Mouse (Mus musculus): ENCODE data around the gene Gna11. TPM values are rescaled to one million over a fixed set of nuclear protein-coding genes. Genes with fewer than 3 reads are reported as not detected.
A peak's percentile ranks its signal among the peaks of the same experiment; 100 is the strongest.

Gna11 gene
- polyA plus RNA-seq, 1 experiment from 2014 or later, result 88.6 TPM

GRCm38 (mm10) chr10:81564734-81565133 lies 19.7 kb upstream of the Gna11 start:
- Histone ChIP-seq H3K27ac (peak overlapping the region; percentile 83), H3K36me3 (peaks cover 53% of the 10 kb centered on the region), H3K9me3 (replicated peaks) (no peaks in the 10 kb centered on the region), H3K27me3 (no peaks in the 10 kb centered on the region), H3K4me2 (peak overlapping the region; percentile 59), H3K4me3 (replicated peaks) (no peak overlapping the region), H3K4me1 (peaks cover 91% of the 10 kb centered on the region), H3K9ac (0 out of 2 replicates have a peak overlapping the region, but pooled peaks have one; percentile 40)
- ATAC-seq (replicated peaks; ENCODE audit: low FRiP score), result no peak
- 31% methylated on average over 10 of the region's 10 CpGs for WGBS

GRCm38 (mm10) chr10:81564216-81564615 lies 19.2 kb upstream of the Gna11 start:
- Histone ChIP-seq H3K9me3 (replicated peaks) (no peaks in the 10 kb centered on the region), H3K4me1 (peaks cover 86% of the 10 kb centered on the region), H3K9ac (peak overlapping the region; percentile 40), H3K27ac (peak overlapping the region; percentile 83), H3K27me3 (no peaks in the 10 kb centered on the region), H3K36me3 (peaks cover 53% of the 10 kb centered on the region), H3K4me3 (replicated peaks) (peak overlapping the region; percentile 41), H3K4me2 (peak overlapping the region; percentile 59)
- 1% methylated on average over 10 of the region's 10 CpGs for WGBS
- peak; percentile 6; the same call in 1 of the 2 replicates for ATAC-seq (replicated peaks; ENCODE audit: low FRiP score)

- Histone ChIP-seq H3K4me3 (replicated peaks) (peak overlapping the region; percentile 41), H3K9me3 (replicated peaks) (no peaks in the 10 kb centered on the region), H3K27me3 (no peaks in the 10 kb centered on the region), H3K36me3 (peaks cover 53% of the 10 kb centered on the region), H3K4me1 (peaks cover 85% of the 10 kb centered on the region), H3K9ac (peak overlapping the region; percentile 40; the same call in 1 of the 2 replicates), H3K27ac (peak overlapping the region; percentile 83), H3K4me2 (peak overlapping the region; percentile 59)
- ATAC-seq (replicated peaks; ENCODE audit: low FRiP score), result no peak
- 39% methylated on average over 6 of the region's 6 CpGs for WGBS
Measured at GRCm38 (mm10) chr10:81563481-81563880, 18.5 kb upstream of the Gna11 start.

- Histone ChIP-seq H3K9ac (0 out of 2 replicates have a peak overlapping the region, but pooled peaks have one; percentile 26), H3K4me3 (replicated peaks) (peak overlapping the region; percentile 6; the same call in 1 of the 2 replicates), H3K4me2 (peak overlapping the region; percentile 32), H3K9me3 (replicated peaks) (no peaks in the 10 kb centered on the region), H3K36me3 (peaks cover 51% of the 10 kb centered on the region), H3K4me1 (peaks cover 74% of the 10 kb centered on the region), H3K27me3 (no peaks in the 10 kb centered on the region), H3K27ac (peak overlapping the region; percentile 58; the same call in 1 of the 2 replicates)
- no peak for ATAC-seq (replicated peaks; ENCODE audit: low FRiP score)
- WGBS, result 72% methylated on average over 6 of the region's 6 CpGs
Measured at GRCm38 (mm10) chr10:81562411-81562810, 17.4 kb upstream of the Gna11 start.

GRCm38 (mm10) chr10:81560719-81561459 lies 15.9 kb upstream of the Gna11 start:
- peaks cover 61% of the 10 kb centered on the region for H3K4me1 ChIP-seq
- peaks cover 40% of the 10 kb centered on the region for H3K36me3 ChIP-seq
- peak overlapping the region; percentile 94 for H3K27ac ChIP-seq
- H3K9ac ChIP-seq, result peak overlapping the region; percentile 96
- H3K27me3 ChIP-seq, result no peaks in the 10 kb centered on the region
- ATAC-seq (replicated peaks; ENCODE audit: low FRiP score), result peak; percentile 27
- WGBS, result 7% methylated on average over 16 of the region's 16 CpGs
- peak overlapping the region; percentile 89 for H3K4me3 ChIP-seq (replicated peaks)
- H3K4me2 ChIP-seq, result peak overlapping the region; percentile 87
- H3K9me3 ChIP-seq (replicated peaks), result no peaks in the 10 kb centered on the region

GRCm38 (mm10) chr10:81559627-81560539 lies 14.9 kb upstream of the Gna11 start:
- Histone ChIP-seq H3K36me3 (peaks cover 30% of the 10 kb centered on the region), H3K4me2 (peak overlapping the region; percentile 87), H3K9me3 (replicated peaks) (no peaks in the 10 kb centered on the region), H3K27me3 (no peaks in the 10 kb centered on the region), H3K4me3 (replicated peaks) (peak overlapping the region; percentile 89), H3K9ac (peak overlapping the region; percentile 96), H3K27ac (peak overlapping the region; percentile 94), H3K4me1 (peaks cover 51% of the 10 kb centered on the region)
- 1% methylated on average over 33 of the region's 36 CpGs for WGBS
- peak; percentile 15 for ATAC-seq (replicated peaks; ENCODE audit: low FRiP score)

GRCm38 (mm10) chr10:81559163-81559626 lies 14.2 kb upstream of the Gna11 start, which contains the start of gene Aes:
Aes (plus strand) TSS chr10:81559488.
- Histone ChIP-seq H3K36me3 (peaks cover 23% of the 10 kb centered on the region), H3K4me3 (replicated peaks) (peak within 1 kb of the TSS; percentile 89), H3K9me3 (replicated peaks) (no peaks in the 10 kb centered on the region), H3K9ac (peak within 1 kb of the TSS; percentile 96), H3K27me3 (no peaks in the 10 kb centered on the region), H3K4me1 (peaks cover 44% of the 10 kb centered on the region), H3K4me2 (peak within 1 kb of the TSS; percentile 87), H3K27ac (peak within 1 kb of the TSS; percentile 94)
- WGBS, result under 1% methylated on average over 40 of the region's 53 CpGs
- peak; percentile 34 for ATAC-seq (replicated peaks; ENCODE audit: low FRiP score)

- 11% methylated on average over 1 of the region's 1 CpGs for WGBS
- Histone ChIP-seq H3K4me1 (peaks cover 29% of the 10 kb centered on the region), H3K27me3 (no peaks in the 10 kb centered on the region), H3K36me3 (peaks cover 12% of the 10 kb centered on the region), H3K4me3 (replicated peaks) (no peak overlapping the region), H3K9me3 (replicated peaks) (no peaks in the 10 kb centered on the region), H3K9ac (no peak overlapping the region), H3K4me2 (no peak overlapping the region), H3K27ac (no peak overlapping the region)
- no peak for ATAC-seq (replicated peaks; ENCODE audit: low FRiP score)
Measured at GRCm38 (mm10) chr10:81557491-81557890, 12.5 kb upstream of the Gna11 start.

- H3K4me2 ChIP-seq, result no peak overlapping the region
- 77% methylated on average over 3 of the region's 3 CpGs for WGBS
- no peak overlapping the region for H3K27ac ChIP-seq
- no peaks in the 10 kb centered on the region for H3K9me3 ChIP-seq (replicated peaks)
- no peak overlapping the region for H3K4me3 ChIP-seq (replicated peaks)
- peaks cover 1% of the 10 kb centered on the region for H3K36me3 ChIP-seq
- no peaks in the 10 kb centered on the region for H3K27me3 ChIP-seq
- peaks cover 31% of the 10 kb centered on the region for H3K4me1 ChIP-seq
- no peak for ATAC-seq (replicated peaks; ENCODE audit: low FRiP score)
- H3K9ac ChIP-seq, result no peak overlapping the region
Measured at GRCm38 (mm10) chr10:81556282-81556681, 11.3 kb upstream of the Gna11 start.

- Histone ChIP-seq H3K4me1 (peaks cover 25% of the 10 kb centered on the region), H3K36me3 (no peaks in the 10 kb centered on the region), H3K27ac (no peak overlapping the region), H3K9ac (no peak overlapping the region), H3K27me3 (no peaks in the 10 kb centered on the region), H3K4me2 (no peak overlapping the region), H3K9me3 (replicated peaks) (no peaks in the 10 kb centered on the region), H3K4me3 (replicated peaks) (no peak overlapping the region)
- no peak for ATAC-seq (replicated peaks; ENCODE audit: low FRiP score)
- WGBS, result 79% methylated on average over 6 of the region's 6 CpGs
Measured at GRCm38 (mm10) chr10:81553807-81554755, 9.1 kb upstream of the Gna11 start.

GRCm38 (mm10) chr10:81553232-81553631 lies 8.2 kb upstream of the Gna11 start:
- H3K4me1 ChIP-seq, result peaks cover 20% of the 10 kb centered on the region
- no peak overlapping the region for H3K27ac ChIP-seq
- no peak overlapping the region for H3K9ac ChIP-seq
- H3K9me3 ChIP-seq (replicated peaks), result no peaks in the 10 kb centered on the region
- WGBS, result 82% methylated on average over 5 of the region's 5 CpGs
- ATAC-seq (replicated peaks; ENCODE audit: low FRiP score), result no peak
- H3K4me3 ChIP-seq (replicated peaks), result no peak overlapping the region
- H3K36me3 ChIP-seq, result no peaks in the 10 kb centered on the region
- H3K4me2 ChIP-seq, result no peak overlapping the region
- no peaks in the 10 kb centered on the region for H3K27me3 ChIP-seq

Measured in kidney, embryonic 15.5 days (tissue).